Mouse (Mus musculus) left cerebral cortex, adult 11 months (tissue): Measurements from ENCODE around the gene Nfkb2.

Experiments
- DNase-seq: peaks from one replicate; pipeline ENCODE4 v3.0.0; 2022; ENCODE audit warnings: low spot score

Gene Nfkb2

GRCm38 (mm10) chr19:46308706-46309435, 4.8 kb downstream of the Nfkb2 start:
- no peak for DNase-seq

- DNase-seq = no peak
These were observed 5.7 kb downstream of the Nfkb2 start for GRCm38 (mm10) chr19:46309651-46310305.

- no peak for DNase-seq
These were observed 6.3 kb downstream of the Nfkb2 start for GRCm38 (mm10) chr19:46310312-46310865.

GRCm38 (mm10) chr19:46311341-46311740, 7.2 kb downstream of the Nfkb2 start:
- DNase-seq = no peak

- DNase-seq = no peak
These were observed 8.4 kb downstream of the Nfkb2 start for GRCm38 (mm10) chr19:46312566-46312965.

- no peak for DNase-seq
These were observed 9.0 kb downstream of the Nfkb2 start for GRCm38 (mm10) chr19:46313116-46313515.

GRCm38 (mm10) chr19:46313591-46313990, 9.5 kb downstream of the Nfkb2 start:
- no peak for DNase-seq

GRCm38 (mm10) chr19:46314151-46314601, 10.1 kb downstream of the Nfkb2 start:
- DNase-seq = no peak

GRCm38 (mm10) chr19:46314872-46315742, 11.0 kb downstream of the Nfkb2 start:
- DNase-seq = no peak

- DNase-seq = no peak
These were observed 11.9 kb downstream of the Nfkb2 start for GRCm38 (mm10) chr19:46315752-46316610.

- no peak for DNase-seq
These were observed 12.9 kb downstream of the Nfkb2 start for GRCm38 (mm10) chr19:46316846-46317545.

- no peak for DNase-seq
These were observed 13.4 kb downstream of the Nfkb2 start for GRCm38 (mm10) chr19:46317546-46317885.

GRCm38 (mm10) chr19:46318031-46318471, 13.9 kb downstream of the Nfkb2 start:
- DNase-seq = no peak

- peak; percentile 92 for DNase-seq
These were observed 14.7 kb downstream of the Nfkb2 start for GRCm38 (mm10) chr19:46318586-46319378.

GRCm38 (mm10) chr19:46320076-46320785, 16.1 kb downstream of the Nfkb2 start:
- DNase-seq = no peak

GRCm38 (mm10) chr19:46321101-46321943, 17.2 kb downstream of the Nfkb2 start:
- DNase-seq = no peak

- DNase-seq = no peak
These were observed 18.2 kb downstream of the Nfkb2 start for GRCm38 (mm10) chr19:46322144-46322995.
